Mouse (Mus musculus): ENCODE measurements around the gene Tmem40.

Gene Tmem40

GRCm38 (mm10) chr6:115701302-115701701 is 60.9 kb downstream of the Tmem40 start:
- DNase-seq (ENCODE audit: low spot score in 2 of 2) = no peak

- DNase-seq (ENCODE audit: low spot score in 2 of 2) = no peak
Observed at GRCm38 (mm10) chr6:115700778-115701177, 61.4 kb downstream of the Tmem40 start.

- DNase-seq (ENCODE audit: low spot score in 2 of 2) = no peak
Observed at GRCm38 (mm10) chr6:115698699-115699098, 63.5 kb downstream of the Tmem40 start.

- DNase-seq (ENCODE audit: low spot score in 2 of 2) = peak in 1 of 2 experiments; percentile 48
Observed at GRCm38 (mm10) chr6:115697739-115698558, 64.3 kb downstream of the Tmem40 start.

- no peak for DNase-seq (ENCODE audit: low spot score in 2 of 2)
Observed at GRCm38 (mm10) chr6:115696707-115697215, 65.4 kb downstream of the Tmem40 start.

GRCm38 (mm10) chr6:115695124-115695523 is 67.1 kb downstream of the Tmem40 start:
- peak in 1 of 2 experiments; percentile 52 for DNase-seq (ENCODE audit: low spot score in 2 of 2)

- peak; percentile 68 to 74 for DNase-seq (ENCODE audit: low spot score in 2 of 2)
Observed at GRCm38 (mm10) chr6:115694441-115694842, 67.8 kb downstream of the Tmem40 start.

GRCm38 (mm10) chr6:115692963-115693730 is 69.1 kb downstream of the Tmem40 start:
- no peak for DNase-seq (ENCODE audit: low spot score in 2 of 2)

GRCm38 (mm10) chr6:115692163-115692950 is 69.9 kb downstream of the Tmem40 start:
- DNase-seq (ENCODE audit: low spot score in 2 of 2) = peak in 1 of 2 experiments; percentile 19

GRCm38 (mm10) chr6:115690105-115690504 is 72.1 kb downstream of the Tmem40 start:
- DNase-seq (ENCODE audit: low spot score in 2 of 2) = no peak

GRCm38 (mm10) chr6:115688589-115688988 is 73.6 kb downstream of the Tmem40 start:
- no peak for DNase-seq (ENCODE audit: low spot score in 2 of 2)

GRCm38 (mm10) chr6:115687753-115688152 is 74.5 kb downstream of the Tmem40 start:
- no peak for DNase-seq (ENCODE audit: low spot score in 2 of 2)

- DNase-seq (ENCODE audit: low spot score in 2 of 2) = no peak
Observed at GRCm38 (mm10) chr6:115684851-115685646, 77.2 kb downstream of the Tmem40 start.

- no peak for DNase-seq (ENCODE audit: low spot score in 2 of 2)
Observed at GRCm38 (mm10) chr6:115684271-115684670, 77.9 kb downstream of the Tmem40 start.

- no peak for DNase-seq (ENCODE audit: low spot score in 2 of 2)
Observed at GRCm38 (mm10) chr6:115681066-115681465, 81.1 kb downstream of the Tmem40 start.

All from heart, adult 9 months (tissue).